Mouse (Mus musculus) CH12.LX (cell line): ENCODE measurements around the gene Pawr. TPM values are rescaled to one million over a fixed set of nuclear protein-coding genes. Genes with fewer than 3 reads are reported as not detected.

Experiments
- DNase-seq: peaks from one replicate; pipeline ENCODE4 v3.0.0-alpha.2; 2013; ENCODE audit errors: extremely low read depth
- H3K27ac ChIP-seq: 2 replicates; pipeline ENCODE4 v1.5.1; 2012; ENCODE audit warnings: low read depth, mild to moderate bottlenecking, control low read depth, moderate library complexity; ENCODE audit not compliant: insufficient read depth
- H3K27me3 ChIP-seq: replicated peaks from 2 replicates; pipeline ENCODE3; 2012; ENCODE audit warnings: inconsistent platforms
- H3K36me3 ChIP-seq, 2 experiments: replicated peaks in 1 of 2; 2 replicates each; pipeline versions ENCODE3 to v1.6.1; 2012; ENCODE audit warnings: inconsistent platforms in 1 of 2, low read length in 1 of 2, mild to moderate bottlenecking in 1 of 2, mixed read lengths in 1 of 2, moderate library complexity in 1 of 2; ENCODE audit not compliant: control insufficient read depth in 1 of 2, insufficient read depth in 1 of 2
- H3K4me1 ChIP-seq, 2 experiments: 2 replicates each; pipeline ENCODE4 v1.6.1; 2012; ENCODE audit warnings: inconsistent platforms in 1 of 2, moderate library complexity in 1 of 2; ENCODE audit not compliant: insufficient read depth in 2 of 2, control insufficient read depth in 1 of 2
- H3K4me2 ChIP-seq: 2 replicates; pipeline ENCODE4 v1.6.1; 2012; ENCODE audit warnings: low read depth, mild to moderate bottlenecking, control low read depth; ENCODE audit not compliant: poor library complexity, insufficient read depth, severe bottlenecking
- H3K4me3 ChIP-seq, 3 experiments: fragments of 150-350 bp in 1 of 3; sonication (generic) in 1 of 3; replicated peaks in 1 of 3; 2 replicates each; pipeline versions ENCODE3 to v1.5.1; 2011 to 2012; ENCODE audit warnings: low read depth in 2 of 3, low read length in 2 of 3, mild to moderate bottlenecking in 2 of 3, moderate library complexity in 2 of 3, control low read depth in 1 of 3, improper control_type of control experiment in 1 of 3, inconsistent platforms in 1 of 3, mixed read lengths in 1 of 3; ENCODE audit not compliant: poor library complexity in 1 of 3
- H3K79me2 ChIP-seq: replicated peaks from 2 replicates; pipeline ENCODE4 v1.6.1; 2012; ENCODE audit warnings: mild to moderate bottlenecking, moderate library complexity; ENCODE audit not compliant: control insufficient read depth, poor library complexity, insufficient read depth, severe bottlenecking; ENCODE audit errors: extremely low read depth
- H3K9ac ChIP-seq: 2 replicates; pipeline ENCODE4 v1.6.1; 2012; ENCODE audit warnings: low read depth, mild to moderate bottlenecking, control low read depth, moderate library complexity; ENCODE audit not compliant: insufficient read depth
- H3K9me3 ChIP-seq: replicated peaks from 2 replicates; pipeline ENCODE3; 2012; ENCODE audit warnings: low read length, inconsistent platforms, mixed read lengths
- BHLHE40 ChIP-seq: IDR thresholded peaks from 2 replicates; pipeline ENCODE4 v1.6.1; 2011; ENCODE audit warnings: mild to moderate bottlenecking, low read depth, low read length, improper control_type of control experiment
- CTCF ChIP-seq, 2 experiments: IDR thresholded peaks in 1 of 2; conservative IDR thresholded peaks in 1 of 2; 2 replicates each; pipeline ENCODE4 v1.5.1; 2011 to 2012; ENCODE audit warnings: low read depth in 2 of 2, low read length in 2 of 2, improper control_type of control experiment in 1 of 2, inconsistent platforms in 1 of 2, mild to moderate bottlenecking in 1 of 2, moderate library complexity in 1 of 2
- E2F4 ChIP-seq: IDR thresholded peaks from 2 replicates; pipeline ENCODE4 v1.6.1; 2011; ENCODE audit warnings: low read depth, low read length, improper control_type of control experiment; ENCODE audit not compliant: insufficient replicate concordance
- ELF1 ChIP-seq: IDR thresholded peaks from 2 replicates; pipeline ENCODE4 v1.6.1; 2014; ENCODE audit warnings: low read depth, mild to moderate bottlenecking, inconsistent platforms, low read length, improper control_type of control experiment
- EP300 ChIP-seq: IDR thresholded peaks from 2 replicates; pipeline ENCODE4 v1.6.1; 2011; ENCODE audit warnings: low read length, improper control_type of control experiment
- GABPA ChIP-seq: IDR thresholded peaks from 2 replicates; pipeline ENCODE4 v1.6.1; 2012; ENCODE audit warnings: low read depth, low read length, improper control_type of control experiment, inconsistent platforms; ENCODE audit not compliant: insufficient replicate concordance
- JUN ChIP-seq: IDR thresholded peaks from 2 replicates; pipeline ENCODE4 v1.6.1; 2011; ENCODE audit warnings: low read depth, mild to moderate bottlenecking, low read length, improper control_type of control experiment, moderate library complexity; ENCODE audit not compliant: insufficient read depth
- KAT2A ChIP-seq: IDR thresholded peaks from 2 replicates; pipeline ENCODE4 v1.6.1; 2012; ENCODE audit warnings: low read length, improper control_type of control experiment, inconsistent platforms; ENCODE audit not compliant: insufficient replicate concordance
- MAFK ChIP-seq: IDR thresholded peaks from 2 replicates; pipeline ENCODE4 v1.6.1; 2011; ENCODE audit warnings: low read length, improper control_type of control experiment; ENCODE audit not compliant: insufficient replicate concordance
- MAX ChIP-seq: IDR thresholded peaks from 2 replicates; pipeline ENCODE4 v1.6.1; 2011; ENCODE audit warnings: low read length, improper control_type of control experiment
- MEF2A ChIP-seq: IDR thresholded peaks from 2 replicates; pipeline ENCODE4 v1.6.1; 2014; ENCODE audit warnings: low read depth, mild to moderate bottlenecking, inconsistent platforms, low read length, improper control_type of control experiment, borderline replicate concordance
- NELFE ChIP-seq: IDR thresholded peaks from 2 replicates; pipeline ENCODE4 v1.6.1; 2011; ENCODE audit warnings: low read depth, low read length, improper control_type of control experiment
- NRF1 ChIP-seq: IDR thresholded peaks from 2 replicates; pipeline ENCODE4 v1.6.1; 2014; ENCODE audit warnings: low read depth, mild to moderate bottlenecking, inconsistent platforms, low read length, improper control_type of control experiment, moderate library complexity
- PAX5 ChIP-seq: IDR thresholded peaks from 2 replicates; pipeline ENCODE4 v1.6.1; 2012; ENCODE audit warnings: low read length, inconsistent platforms, mixed read lengths
- POLR2A ChIP-seq: IDR thresholded peaks from 2 replicates; pipeline ENCODE4 v1.6.1; 2011; ENCODE audit warnings: low read depth, mild to moderate bottlenecking, improper control_type of control experiment, low read length
- POLR2AphosphoS2 ChIP-seq: IDR thresholded peaks from 2 replicates; pipeline ENCODE4 v1.6.1; 2011; ENCODE audit warnings: low read depth, low read length, improper control_type of control experiment
- RAD21 ChIP-seq: IDR thresholded peaks from 2 replicates; pipeline ENCODE4 v1.6.1; 2011; ENCODE audit warnings: low read depth, mild to moderate bottlenecking, low read length, improper control_type of control experiment, moderate library complexity
- RCOR1 ChIP-seq: conservative IDR thresholded peaks from 2 replicates; pipeline ENCODE4 v1.6.1; 2012; ENCODE audit warnings: low read depth, mild to moderate bottlenecking, inconsistent platforms, low read length, improper control_type of control experiment
- SMC3 ChIP-seq: IDR thresholded peaks from 2 replicates; pipeline ENCODE4 v1.6.1; 2011; ENCODE audit warnings: low read depth, low read length, improper control_type of control experiment
- TBP ChIP-seq: conservative IDR thresholded peaks from 2 replicates; pipeline ENCODE4 v1.6.1; 2011; ENCODE audit warnings: low read depth, low read length, improper control_type of control experiment
- TCF12 ChIP-seq: IDR thresholded peaks from 2 replicates; pipeline ENCODE4 v1.6.1; 2014; ENCODE audit warnings: low read depth, mild to moderate bottlenecking, inconsistent platforms, low read length, improper control_type of control experiment
- UBTF ChIP-seq: IDR thresholded peaks from 2 replicates; pipeline ENCODE4 v1.6.1; 2012; ENCODE audit warnings: low read depth, mild to moderate bottlenecking, inconsistent platforms, low read length, improper control_type of control experiment, moderate library complexity
- USF1 ChIP-seq: IDR thresholded peaks from 2 replicates; pipeline ENCODE4 v1.6.1; 2014; ENCODE audit warnings: low read depth, mild to moderate bottlenecking, inconsistent platforms, low read length, improper control_type of control experiment
- ZC3H11A ChIP-seq: IDR thresholded peaks from 2 replicates; pipeline ENCODE4 v1.6.1; 2012; ENCODE audit warnings: low read depth, mild to moderate bottlenecking, inconsistent platforms, low read length, improper control_type of control experiment
- ZKSCAN1 ChIP-seq: IDR thresholded peaks from 2 replicates; pipeline ENCODE4 v1.6.1; 2012; ENCODE audit warnings: low read depth, inconsistent platforms, low read length, improper control_type of control experiment, borderline replicate concordance
- ZMIZ1 ChIP-seq: IDR thresholded peaks from 2 replicates; pipeline ENCODE4 v1.6.1; 2012; ENCODE audit warnings: low read depth, mild to moderate bottlenecking, inconsistent platforms, low read length, improper control_type of control experiment
- ZNF384 ChIP-seq: IDR thresholded peaks from 2 replicates; pipeline ENCODE4 v1.6.1; 2012; ENCODE audit warnings: low read depth, low read length, improper control_type of control experiment, inconsistent platforms
- dilution Hi-C: fragments of 300-500 bp; cut with MboI; formaldehyde crosslinking; loops from 2 replicates; pipeline ENCODE4 v1.14.3; 2020; ENCODE audit warnings: low sequenced_read_pairs; ENCODE audit not compliant: extremely low pct_unique_long_range_greater_than_20kb, extremely low pct_ligation_motif_present
- in situ Hi-C: fragments of 300-500 bp; cut with MboI; formaldehyde crosslinking; loops from 3 replicates; pipeline ENCODE4 v1.14.3; 2019; ENCODE audit warnings: low sequenced_read_pairs, low pct_ligation_motif_present, low pct_unique_long_range_greater_than_20kb, mixed read lengths
- polyA plus RNA-seq: library from polyadenylated mRNA; unstranded; fragments of >175 nt; gene quantifications from 2 replicates; pipeline ENCODE4 v1.2.1, GENCODE M21; 2012; ENCODE audit warnings: low read depth; ENCODE audit not compliant: insufficient read length
- total RNA-seq, 2 experiments: library from RNA; depleted of rRNA; stranded (reverse); fragments of 300-350 nt in 1 of 2; fragments of >200 nt in 1 of 2; gene quantifications; 2 replicates each; pipeline ENCODE4 v1.2.3; 2012 to 2014

Pawr gene
- total and polyA plus RNA-seq, 3 experiments = not detected

GRCm38 (mm10) chr10:108454691-108455117 is 122.8 kb downstream of the Pawr start:
- dilution Hi-C loops = no loop called here
- Histone ChIP-seq H3K4me3 (no peak overlapping the region), H3K27me3 (no peaks in the 10 kb centered on the region), H3K9me3 (no peaks in the 10 kb centered on the region), H3K79me2 (no peaks in the 10 kb centered on the region), H3K36me3 (no peaks in the 10 kb centered on the region), H3K9ac (no peak overlapping the region), H3K4me2 (no peak overlapping the region; the same call in 1 of the 2 replicates), H3K27ac (peak overlapping the region; percentile 50), H3K4me1 (peaks cover 0 to 10% of the 10 kb centered on the region in 2 experiments; a peak in 2 of 4 replicates)
- no peak for TF ChIP-seq USF1
- TF ChIP-seq JUN = no peak
- TF ChIP-seq UBTF = no peak
- no peak for TF ChIP-seq ZMIZ1
- TF ChIP-seq ELF1 = no peak
- TF ChIP-seq NRF1 = no peak
- TF ChIP-seq E2F4 = no peak
- no peak for TF ChIP-seq TBP
- in situ Hi-C loops = loop anchor here (10.0 kb wide), 1 partner anchor 80 kb away; no protein-coding TSS in a partner anchor
- DNase-seq = peak; percentile 8

DNA sequence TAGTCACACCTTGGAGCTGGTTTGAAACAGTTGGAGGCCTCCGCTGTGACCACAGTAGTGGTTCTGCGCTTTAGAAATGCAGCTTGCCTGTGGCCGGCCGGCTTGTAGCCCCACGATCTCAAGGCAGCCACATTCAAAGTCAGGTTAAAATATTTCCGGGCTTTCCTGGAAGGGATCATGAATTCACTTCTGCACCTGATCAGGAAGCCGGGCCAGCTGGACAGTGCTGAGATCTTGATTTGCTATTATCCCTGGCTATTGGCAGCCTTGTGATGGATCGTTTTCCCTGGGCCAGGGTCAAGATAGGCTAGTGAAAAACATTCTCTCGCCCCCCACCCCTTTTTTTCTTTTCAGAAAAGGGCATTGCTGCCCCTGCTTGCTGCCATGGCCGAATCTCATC is 123.3 kb downstream of the Pawr start:
- TF ChIP-seq RCOR1 = no peak
- 0 out of 2 replicates have a peak, but pooled peaks have one; percentile 13 for TF ChIP-seq TCF12
- Histone ChIP-seq H3K9me3 (no peaks in the 10 kb centered on the region), H3K27ac (peak overlapping the region; percentile 50; the same call in 1 of the 2 replicates), H3K9ac (no peak overlapping the region), H3K4me3 (no peak overlapping the region), H3K36me3 (no peaks in the 10 kb centered on the region), H3K79me2 (no peaks in the 10 kb centered on the region), H3K4me2 (no peak overlapping the region), H3K27me3 (no peaks in the 10 kb centered on the region), H3K4me1 (peaks cover 0 to 10% of the 10 kb centered on the region in 2 experiments; a peak in 2 of 4 replicates)
- DNase-seq = no peak
- in situ Hi-C loops (loop anchor here (10.0 kb wide), 1 partner anchor 80 kb away; no protein-coding TSS in a partner anchor), dilution Hi-C loops (no loop called here)

- no peak for DNase-seq
- Histone ChIP-seq H3K36me3 (no peaks in the 10 kb centered on the region), H3K9ac (no peak overlapping the region), H3K79me2 (no peaks in the 10 kb centered on the region), H3K9me3 (no peaks in the 10 kb centered on the region), H3K4me3 (no peak overlapping the region), H3K27me3 (no peaks in the 10 kb centered on the region), H3K4me2 (no peak overlapping the region), H3K4me1 (peaks cover 0 to 10% of the 10 kb centered on the region in 2 experiments; a peak in 2 of 4 replicates), H3K27ac (no peak overlapping the region)
- dilution Hi-C loops (no loop called here), in situ Hi-C loops (loop anchor here (10.0 kb wide), 1 partner anchor 79 kb away; no protein-coding TSS in a partner anchor)
- TF ChIP-seq POLR2AphosphoS2 (no peak), POLR2A (no peak), CTCF (conservative IDR thresholded peaks at IDR 0.05 in 1 of 2, IDR thresholded peaks at IDR 0.05 in 1 of 2; ENCODE audit: low read depth in 2 of 2, low read length in 2 of 2) (peak in 1 of 2 experiments; percentile 26; a peak in 2 of 4 replicates), ZC3H11A (no peak), SMC3 (peak; percentile 24; the same call in 1 of the 2 replicates), RCOR1 (no peak), MAFK (no peak), MAX (no peak), KAT2A (no peak), ZKSCAN1 (no peak), NELFE (no peak), PAX5 (no peak), EP300 (no peak), JUN (no peak), RAD21 (peak; percentile 29), BHLHE40 (no peak), MEF2A (no peak), GABPA (no peak), E2F4 (no peak), ZNF384 (no peak)
These were observed 124.0 kb downstream of the Pawr start for GRCm38 (mm10) chr10:108455883-108456282.
